ENCODE assay signal across 9 mouse cellular contexts in the genomic region with DNA sequence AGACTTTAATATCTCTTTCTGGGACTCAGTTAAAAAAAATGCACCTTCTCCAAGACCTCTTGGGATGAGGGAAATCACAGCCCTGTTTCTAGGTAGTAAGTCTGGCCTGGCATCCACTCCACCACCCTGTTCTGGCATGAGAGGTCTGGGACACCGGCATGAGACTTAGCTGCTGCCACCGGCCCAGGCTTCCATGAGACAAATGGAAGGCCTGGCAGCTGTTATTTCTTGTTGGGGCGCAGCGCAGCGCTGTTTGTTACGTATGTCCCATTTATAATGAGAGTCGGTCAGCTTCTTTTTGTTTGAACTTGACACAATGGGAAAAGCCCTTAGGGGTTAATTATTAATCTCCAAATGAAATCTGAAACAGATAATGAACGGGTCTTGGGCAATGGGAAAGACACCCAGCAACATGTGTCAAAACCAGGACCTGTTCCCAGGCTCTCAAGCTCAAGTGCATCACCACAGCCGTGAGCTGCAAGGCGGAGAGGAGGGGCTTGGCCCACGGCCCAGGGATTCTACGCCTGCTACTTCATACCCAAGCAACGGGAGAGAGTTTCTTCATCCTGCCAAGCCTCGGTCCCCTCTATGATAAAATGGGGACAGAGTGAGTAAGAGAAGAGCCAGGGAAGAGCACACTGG.
A peak's percentile ranks its signal among the peaks of the same experiment; 100 is the strongest.
DNase-seq lines count a peak whose midpoint lies in the region; ATAC-seq lines count a peak whose summit lies in the region.
"Had no signal": no experiment of that assay in that cellular context is flagged by ENCODE, and none has a peak within 500 bp of the region (broad histone marks: within the 10 kb centered on the region; RNA-seq: fewer than 3 reads in every experiment).

No protein-coding gene starts in this region.

- intact Hi-C loops in heart, postnatal 25 days (cut with DNase I): no loop called here

- no peaks in the 10 kb centered on the region for H3K27me3 ChIP-seq in heart, embryonic 12.5 days (replicated peaks)
- H3K27me3 ChIP-seq in forebrain, embryonic 13.5 days: no peaks in the 10 kb centered on the region
- no peaks in the 10 kb centered on the region for H3K27me3 ChIP-seq in intestine, embryonic 15.5 days (replicated peaks)
- H3K27me3 ChIP-seq in stomach, embryonic 14.5 days (ENCODE audit: control insufficient read depth, insufficient read depth, low read length): no peaks in the 10 kb centered on the region
- H3K27me3 ChIP-seq: embryonic facial prominence, embryonic 12.5 days had no signal

- 56% methylated on average over 14 of the region's 14 CpGs for WGBS in heart, embryonic 12.5 days
- WGBS in forebrain, embryonic 13.5 days: 31% methylated on average over 14 of the region's 14 CpGs
- WGBS in intestine, embryonic 15.5 days: 38% methylated on average over 14 of the region's 14 CpGs
- 36% methylated on average over 14 of the region's 14 CpGs for WGBS in stomach, embryonic 14.5 days

- H3K27ac ChIP-seq in heart, embryonic 12.5 days (ENCODE audit: poor library complexity, severe bottlenecking): no peak overlapping the region
- peak overlapping the region; percentile 59 for H3K27ac ChIP-seq in forebrain, embryonic 13.5 days
- H3K27ac ChIP-seq in intestine, embryonic 15.5 days: no peak overlapping the region
- H3K27ac ChIP-seq in stomach, embryonic 14.5 days (ENCODE audit: low read length): no peak overlapping the region
- H3K27ac ChIP-seq: embryonic facial prominence, embryonic 12.5 days had no signal

- no peaks in the 10 kb centered on the region for H3K9me3 ChIP-seq in heart, embryonic 12.5 days (replicated peaks)
- H3K9me3 ChIP-seq in forebrain, embryonic 13.5 days (replicated peaks): no peaks in the 10 kb centered on the region
- no peaks in the 10 kb centered on the region for H3K9me3 ChIP-seq in intestine, embryonic 15.5 days
- H3K9me3 ChIP-seq in stomach, embryonic 14.5 days (ENCODE audit: control insufficient read depth, low read depth, low read length): no peaks in the 10 kb centered on the region
- H3K9me3 ChIP-seq: embryonic facial prominence, embryonic 12.5 days had no signal

- ATAC-seq in heart, embryonic 12.5 days (ENCODE audit: insufficient number of reproducible peaks, low FRiP score): no peak; the same call in 1 of the 2 replicates
- peak; percentile 78 for ATAC-seq in forebrain, embryonic 13.5 days
- peak; percentile 87 for ATAC-seq in intestine, embryonic 15.5 days
- peak; percentile 42; the same call in 1 of the 2 replicates for ATAC-seq in stomach, embryonic 14.5 days (ENCODE audit: insufficient number of reproducible peaks, insufficient read depth, low FRiP score, low read depth)
- no peak for ATAC-seq in megakaryocyte-erythroid progenitor cell, adult 5-6 weeks (replicated peaks; ENCODE audit: low FRiP score, low TSS enrichment, poor library complexity, severe bottlenecking)
- ATAC-seq in inflammation-experienced regulatory T-cells, adult 6 months: no peak

- no peaks in the 10 kb centered on the region for H3K36me3 ChIP-seq in heart, embryonic 12.5 days
- H3K36me3 ChIP-seq in forebrain, embryonic 13.5 days (ENCODE audit: poor library complexity, severe bottlenecking): no peaks in the 10 kb centered on the region
- no peaks in the 10 kb centered on the region for H3K36me3 ChIP-seq in intestine, embryonic 15.5 days
- no peaks in the 10 kb centered on the region for H3K36me3 ChIP-seq in stomach, embryonic 14.5 days (ENCODE audit: control insufficient read depth, insufficient read depth, low read length)
- H3K36me3 ChIP-seq: embryonic facial prominence, embryonic 12.5 days had no signal

- no peak overlapping the region for H3K9ac ChIP-seq in heart, embryonic 12.5 days
- no peak overlapping the region for H3K9ac ChIP-seq in forebrain, embryonic 13.5 days
- H3K9ac ChIP-seq in intestine, embryonic 15.5 days: no peak overlapping the region
- H3K9ac ChIP-seq in stomach, embryonic 14.5 days (replicated peaks; ENCODE audit: low read depth, low read length): no peak overlapping the region
- H3K9ac ChIP-seq: embryonic facial prominence, embryonic 12.5 days had no signal

- DNase-seq in heart, postnatal 25 days (ENCODE audit: low spot score): no peak
- DNase-seq in adrenal gland, adult 8-10 months: peak; percentile 65

- no peak overlapping the region for H3K4me3 ChIP-seq in heart, embryonic 12.5 days
- no peak overlapping the region for H3K4me3 ChIP-seq in forebrain, embryonic 13.5 days
- no peak overlapping the region for H3K4me3 ChIP-seq in intestine, embryonic 15.5 days (replicated peaks)
- H3K4me3 ChIP-seq in stomach, embryonic 14.5 days (ENCODE audit: low read depth, low read length): no peak overlapping the region
- H3K4me3 ChIP-seq: embryonic facial prominence, embryonic 12.5 days had no signal

- H3K4me2 ChIP-seq in heart, embryonic 12.5 days: 0 out of 2 replicates have a peak overlapping the region, but pooled peaks have one; percentile 17
- H3K4me2 ChIP-seq in forebrain, embryonic 13.5 days: peak overlapping the region; percentile 36
- peak overlapping the region; percentile 30; the same call in 1 of the 2 replicates for H3K4me2 ChIP-seq in intestine, embryonic 15.5 days (replicated peaks)
- no peak overlapping the region for H3K4me2 ChIP-seq in stomach, embryonic 14.5 days (replicated peaks; ENCODE audit: low read depth, low read length)
- H3K4me2 ChIP-seq: embryonic facial prominence, embryonic 12.5 days had no signal

- H3K4me1 ChIP-seq in heart, embryonic 12.5 days (replicated peaks): peaks cover 23% of the 10 kb centered on the region
- peaks cover 48% of the 10 kb centered on the region for H3K4me1 ChIP-seq in forebrain, embryonic 13.5 days
- H3K4me1 ChIP-seq in intestine, embryonic 15.5 days (replicated peaks): peaks cover 9% of the 10 kb centered on the region
- peaks cover 9% of the 10 kb centered on the region for H3K4me1 ChIP-seq in stomach, embryonic 14.5 days (ENCODE audit: control insufficient read depth, insufficient read depth, low read length)

Comparison
In these comparisons a context has a peak if more than half of its experiments do, and no peak if none do; other contexts are left out.
1. ATAC-seq: peak in forebrain, embryonic 13.5 days (single experiment), intestine, embryonic 15.5 days (single experiment) and stomach, embryonic 14.5 days (single experiment); none in heart, embryonic 12.5 days (single experiment), megakaryocyte-erythroid progenitor cell, adult 5-6 weeks (single experiment) and inflammation-experienced regulatory T-cells, adult 6 months (single experiment).